Mouse (Mus musculus) liver, embryonic 14.5 days (tissue): ENCODE measurements at regions not wholly inside any gene's neighbourhood (a gene's known extent, or its start where the extent isn't known, plus 50 kb on each side); places are given as distances from the start of the nearest gene placed in this dataset.
A peak's percentile ranks its signal among the peaks of the same experiment; 100 is the strongest.

Experiments used
- ATAC-seq: fragments of 200-750 bp; cut with Nextera tagmentation; 2 replicates; pipeline ENCODE4 v1.8.0; 2017; ENCODE audit warnings: moderate number of reproducible peaks, mild to moderate bottlenecking, moderate library complexity; ENCODE audit not compliant: insufficient read depth
- DNase-seq, 3 experiments: peaks; one replicate each; pipeline ENCODE4 v3.0.0-alpha.2; 2012 to 2013; ENCODE audit warnings: low read depth in 3 of 3, low spot score in 3 of 3
- H3K27ac ChIP-seq: fragments of 300-500 bp; sonication (generic); 2 replicates; pipeline ENCODE4 v1.5.1; 2014; ENCODE audit warnings: moderate library complexity, mild to moderate bottlenecking, control low read depth, inconsistent platforms
- H3K27me3 ChIP-seq: fragments of 300-500 bp; sonication (generic); 2 replicates; pipeline ENCODE4 v1.6.1; 2014; ENCODE audit warnings: mild to moderate bottlenecking, low read length, moderate library complexity; ENCODE audit not compliant: control insufficient read depth, insufficient read depth
- H3K36me3 ChIP-seq: fragments of 300-500 bp; sonication (generic); replicated peaks from 2 replicates; pipeline ENCODE4 v1.6.1; 2014; ENCODE audit warnings: low read depth; ENCODE audit not compliant: control insufficient read depth, insufficient read depth
- H3K4me1 ChIP-seq, 2 experiments: fragments of 200-500 bp in 1 of 2; fragments of 300-500 bp in 1 of 2; sonication (generic) in 1 of 2; replicated peaks; 2 replicates each; pipeline ENCODE4 v1.6.1; 2012 to 2014; ENCODE audit warnings: antibody characterized with exemption in 1 of 2, inconsistent platforms in 1 of 2, low read length in 1 of 2; ENCODE audit not compliant: control insufficient read depth in 2 of 2, insufficient read depth in 2 of 2
- H3K4me2 ChIP-seq: fragments of 300-500 bp; sonication (generic); 2 replicates; pipeline ENCODE4 v1.6.1; 2014; ENCODE audit warnings: low read depth, mild to moderate bottlenecking, control low read depth, moderate library complexity
- H3K4me3 ChIP-seq, 2 experiments: fragments of 200-500 bp in 1 of 2; fragments of 300-500 bp in 1 of 2; sonication (generic) in 1 of 2; 2 replicates each; pipeline ENCODE4 v1.5.1; 2012 to 2014; ENCODE audit warnings: low read depth in 2 of 2, low read length in 2 of 2, mild to moderate bottlenecking in 2 of 2, control low read depth in 1 of 2, inconsistent platforms in 1 of 2, moderate library complexity in 1 of 2; ENCODE audit not compliant: insufficient read depth in 1 of 2
- H3K9ac ChIP-seq: fragments of 300-500 bp; sonication (generic); replicated peaks from 2 replicates; pipeline ENCODE4 v1.6.1; 2014; ENCODE audit warnings: mild to moderate bottlenecking, control low read depth, moderate library complexity
- H3K9me3 ChIP-seq: fragments of 300-500 bp; sonication (generic); 2 replicates; pipeline ENCODE4 v1.6.1; 2016; ENCODE audit warnings: low read length, mixed read lengths; ENCODE audit not compliant: control insufficient read depth
- CTCF ChIP-seq: IDR thresholded peaks from 2 replicates; pipeline ENCODE4 v1.5.1; 2016; ENCODE audit warnings: antibody characterized with exemption, low read depth, control low read depth
- EP300 ChIP-seq: IDR thresholded peaks from 2 replicates; pipeline ENCODE4 v1.6.1; 2016; ENCODE audit warnings: antibody characterized with exemption, low read depth
- WGBS: fragments of 180-500 bp; shearing (Covaris S2); extraction: QIAGEN DNeasy Blood & Tissue Kit; methylation state at CpG from one replicate; pipeline ENCODE4 v1.1.7; 2014; ENCODE audit not compliant: insufficient replicate concordance; 5-methylcytosine and 5-hydroxymethylcytosine counted together

- ATAC-seq (peak; percentile 50; the same call in 1 of the 2 replicates), DNase-seq (peak; percentile 16 to 34 (median 18))
- 60% methylated on average over 10 of the region's 10 CpGs for WGBS
- H3K36me3 ChIP-seq, result no peaks in the 10 kb centered on the region
- no peaks in the 10 kb centered on the region for H3K27me3 ChIP-seq
- H3K4me1 ChIP-seq, result peaks cover 0 to 10% of the 10 kb centered on the region in 2 experiments; a peak in 3 of 4 replicates
- no peak overlapping the region for H3K4me2 ChIP-seq
- H3K27ac ChIP-seq, result no peak overlapping the region
- no peak for TF ChIP-seq CTCF
- TF ChIP-seq EP300, result no peak
- no peaks in the 10 kb centered on the region for H3K9me3 ChIP-seq
- no peak overlapping the region for H3K4me3 ChIP-seq
- no peak overlapping the region for H3K9ac ChIP-seq
Observed at GRCm38 (mm10) chr13:52060418-52060870, 214.0 kb downstream of the Gadd45g start.

- TF ChIP-seq CTCF, result no peak
- no peak for TF ChIP-seq EP300
- ATAC-seq (no peak; the same call in 1 of the 2 replicates), DNase-seq (peak in 1 of 3 experiments; percentile 17)
- H3K4me3 ChIP-seq, result no peak overlapping the region
- no peaks in the 10 kb centered on the region for H3K9me3 ChIP-seq
- no peaks in the 10 kb centered on the region for H3K36me3 ChIP-seq
- H3K27me3 ChIP-seq, result no peaks in the 10 kb centered on the region
- peaks cover 0 to 10% of the 10 kb centered on the region in 2 experiments; a peak in 3 of 4 replicates for H3K4me1 ChIP-seq
- no peak overlapping the region for H3K4me2 ChIP-seq
- no peak overlapping the region for H3K9ac ChIP-seq
- H3K27ac ChIP-seq, result no peak overlapping the region
Observed at GRCm38 (mm10) chr13:52061454-52061853, 215.0 kb downstream of the Gadd45g start.

GRCm38 (mm10) chr13:52061881-52062280, 215.4 kb downstream of the Gadd45g start:
- ATAC-seq (peak; percentile 38; the same call in 1 of the 2 replicates), DNase-seq (peak in 1 of 3 experiments; percentile 51)
- WGBS, result 24% methylated on average over 4 of the region's 4 CpGs
- Histone ChIP-seq H3K4me2 (no peak overlapping the region), H3K4me3 (no peak overlapping the region), H3K4me1 (peaks cover 0 to 12% of the 10 kb centered on the region in 2 experiments; a peak in 3 of 4 replicates), H3K9ac (no peak overlapping the region), H3K9me3 (no peaks in the 10 kb centered on the region), H3K27me3 (no peaks in the 10 kb centered on the region), H3K27ac (no peak overlapping the region), H3K36me3 (no peaks in the 10 kb centered on the region)
- TF ChIP-seq CTCF (no peak), EP300 (no peak)

- ATAC-seq, result no peak
- Histone ChIP-seq H3K36me3 (no peaks in the 10 kb centered on the region), H3K9me3 (no peaks in the 10 kb centered on the region), H3K9ac (no peak overlapping the region), H3K4me3 (no peak overlapping the region), H3K4me2 (no peak overlapping the region), H3K27ac (no peak overlapping the region), H3K27me3 (no peaks in the 10 kb centered on the region), H3K4me1 (peaks cover 0 to 19% of the 10 kb centered on the region in 2 experiments; a peak in 3 of 4 replicates)
- TF ChIP-seq EP300 (no peak), CTCF (no peak)
- 64% methylated on average over 1 of the region's 1 CpGs for whole genome bisulfite sequencing
- DNase-seq, result no peak
Observed at GRCm38 (mm10) chr13:52062576-52062975, 216.1 kb downstream of the Gadd45g start.

- ATAC-seq, result no peak
- H3K27ac ChIP-seq, result no peak overlapping the region
- H3K4me3 ChIP-seq, result no peak overlapping the region
- no peaks in the 10 kb centered on the region for H3K27me3 ChIP-seq
- H3K9ac ChIP-seq, result no peak overlapping the region
- 62% methylated on average over 5 of the region's 5 CpGs for WGBS
- no peak overlapping the region for H3K4me2 ChIP-seq
- H3K36me3 ChIP-seq, result no peaks in the 10 kb centered on the region
- no peak for DNase-seq
- H3K4me1 ChIP-seq, result peaks cover 0 to 33% of the 10 kb centered on the region in 2 experiments; a peak in 3 of 4 replicates
- no peaks in the 10 kb centered on the region for H3K9me3 ChIP-seq
- TF ChIP-seq EP300 (no peak), CTCF (no peak)
Observed at GRCm38 (mm10) chr13:52065274-52065673, 218.8 kb downstream of the Gadd45g start.
